Mouse (Mus musculus) adrenal gland, adult (tissue): ENCODE measurements around the gene Cep55.

Experiments used
- DNase-seq, 2 experiments: peaks; one replicate each; pipeline ENCODE4 v3.0.0; 2022 to 2023; ENCODE audit warnings: low spot score in 1 of 2; ENCODE audit not compliant: inconsistent age in 2 of 2

Gene Cep55

GRCm38 (mm10) chr19:38096231-38096630, 41.4 kb downstream of the Cep55 start:
- no peak for DNase-seq

GRCm38 (mm10) chr19:38096858-38097758, 42.3 kb downstream of the Cep55 start, which contains the start of gene Ffar4:
Gene Ffar4, plus strand, starts transcription at chr19:38097071.
- peak in 1 of 2 experiments; percentile 82 for DNase-seq

GRCm38 (mm10) chr19:38107871-38108270, 53.1 kb downstream of the Cep55 start:
- no peak for DNase-seq

GRCm38 (mm10) chr19:38109506-38110242, 54.9 kb downstream of the Cep55 start:
- no peak for DNase-seq

- no peak for DNase-seq
Measured at GRCm38 (mm10) chr19:38111056-38111455, 56.2 kb downstream of the Cep55 start.

GRCm38 (mm10) chr19:38112575-38112974, 57.8 kb downstream of the Cep55 start:
- DNase-seq = no peak

- DNase-seq = no peak
Measured at GRCm38 (mm10) chr19:38114834-38115491, 60.2 kb downstream of the Cep55 start.

GRCm38 (mm10) chr19:38120123-38120760, 65.4 kb downstream of the Cep55 start:
- DNase-seq = no peak

GRCm38 (mm10) chr19:38123921-38124320, 69.1 kb downstream of the Cep55 start:
- DNase-seq = no peak
